Mouse (Mus musculus) MEL (cell line): ENCODE data around the gene Zfp42. TPM values are rescaled to one million over a fixed set of nuclear protein-coding genes. Genes with fewer than 3 reads are reported as not detected.

Source experiments
- DNase-seq: peaks from one replicate; pipeline ENCODE4 v3.0.0; 2011; ENCODE audit warnings: low read depth, low spot score
- H3K27ac ChIP-seq: 2 replicates; pipeline ENCODE4 v1.5.1; 2012; ENCODE audit warnings: low read depth, mild to moderate bottlenecking, control low read depth, low read length, moderate library complexity; ENCODE audit not compliant: control insufficient read depth
- H3K27me3 ChIP-seq, 2 experiments: fragments of 150-350 bp in 1 of 2; sonication (generic) in 1 of 2; 2 replicates each; pipeline ENCODE4 v1.6.1; 2012; ENCODE audit warnings: low read length in 2 of 2, mild to moderate bottlenecking in 2 of 2, improper control_type of control experiment in 1 of 2, moderate library complexity in 1 of 2; ENCODE audit not compliant: insufficient read depth in 2 of 2, control insufficient read depth in 1 of 2
- H3K36me3 ChIP-seq, 2 experiments: 2 replicates each; pipeline ENCODE4 v1.6.1; 2012 to 2014; ENCODE audit warnings: low read length in 2 of 2, improper control_type of control experiment in 1 of 2, inconsistent platforms in 1 of 2, mild to moderate bottlenecking in 1 of 2; ENCODE audit not compliant: insufficient read depth in 2 of 2, control insufficient read depth in 1 of 2
- H3K4me1 ChIP-seq, 2 experiments: fragments of 150-350 bp in 1 of 2; sonication (generic) in 1 of 2; 2 replicates each; pipeline ENCODE4 v1.6.1; 2012; ENCODE audit warnings: low read length in 2 of 2, improper control_type of control experiment in 1 of 2, mild to moderate bottlenecking in 1 of 2; ENCODE audit not compliant: insufficient read depth in 2 of 2, control insufficient read depth in 1 of 2
- H3K4me3 ChIP-seq, 2 experiments: fragments of 150-350 bp in 1 of 2; sonication (generic) in 1 of 2; 2 replicates each; pipeline ENCODE4 v1.5.1; 2012; ENCODE audit warnings: low read depth in 2 of 2, low read length in 2 of 2, mild to moderate bottlenecking in 2 of 2, moderate library complexity in 2 of 2, control low read depth in 1 of 2, improper control_type of control experiment in 1 of 2; ENCODE audit not compliant: control insufficient read depth in 1 of 2, insufficient read depth in 1 of 2
- H3K79me2 ChIP-seq: 2 replicates; pipeline ENCODE4 v1.6.1; 2012; ENCODE audit warnings: mild to moderate bottlenecking, low read length, moderate library complexity; ENCODE audit not compliant: control insufficient read depth, poor library complexity, insufficient read depth
- H3K9ac ChIP-seq: 2 replicates; pipeline ENCODE4 v1.6.1; 2012; ENCODE audit warnings: low read depth, mild to moderate bottlenecking, control low read depth, low read length, moderate library complexity; ENCODE audit not compliant: control insufficient read depth, poor library complexity, severe bottlenecking
- H3K9me3 ChIP-seq: fragments of 150-350 bp; sonication (generic); replicated peaks from 2 replicates; pipeline ENCODE4 v1.6.1; 2012; ENCODE audit warnings: mild to moderate bottlenecking, low read length, improper control_type of control experiment, moderate library complexity; ENCODE audit not compliant: insufficient read depth
- CHD1 ChIP-seq: IDR thresholded peaks from 2 replicates; pipeline ENCODE4 v1.6.1; 2012; ENCODE audit warnings: low read depth, mild to moderate bottlenecking, inconsistent platforms, low read length, improper control_type of control experiment
- CHD2 ChIP-seq: IDR thresholded peaks from 2 replicates; pipeline ENCODE4 v1.6.1; 2011; ENCODE audit warnings: low read length, improper control_type of control experiment
- CTCF ChIP-seq, 3 experiments: IDR thresholded peaks in 2 of 3; conservative IDR thresholded peaks in 1 of 3; 2 replicates each; pipeline ENCODE4 v1.5.1; 2011 to 2012; ENCODE audit warnings: low read length in 3 of 3, low read depth in 2 of 3, mild to moderate bottlenecking in 2 of 3, improper control_type of control experiment in 1 of 3, inconsistent platforms in 1 of 3, mixed read lengths in 1 of 3, moderate library complexity in 1 of 3; ENCODE audit not compliant: control insufficient read depth in 1 of 3, insufficient read depth in 1 of 3, poor library complexity in 1 of 3, severe bottlenecking in 1 of 3
- E2F4 ChIP-seq: IDR thresholded peaks from 2 replicates; pipeline ENCODE4 v1.6.1; 2011; ENCODE audit warnings: low read depth, low read length, improper control_type of control experiment, borderline replicate concordance
- ELF1 ChIP-seq: IDR thresholded peaks from 2 replicates; pipeline ENCODE4 v1.6.1; 2014; ENCODE audit warnings: low read depth, mild to moderate bottlenecking, inconsistent platforms, low read length, improper control_type of control experiment, moderate library complexity
- GABPA ChIP-seq: IDR thresholded peaks from 2 replicates; pipeline ENCODE4 v1.6.1; 2012; ENCODE audit warnings: low read depth, mild to moderate bottlenecking, inconsistent platforms, low read length, improper control_type of control experiment, moderate library complexity
- GATA1 ChIP-seq: IDR thresholded peaks from 2 replicates; pipeline ENCODE4 v1.6.1; 2011; ENCODE audit warnings: low read depth, low read length, improper control_type of control experiment
- HCFC1 ChIP-seq: IDR thresholded peaks from 2 replicates; pipeline ENCODE4 v1.6.1; 2012; ENCODE audit warnings: low read depth, mild to moderate bottlenecking, inconsistent platforms, low read length, improper control_type of control experiment, moderate library complexity
- JUND ChIP-seq: IDR thresholded peaks from 2 replicates; pipeline ENCODE4 v1.6.1; 2011; ENCODE audit warnings: low read depth, mild to moderate bottlenecking, improper control_type of control experiment, low read length
- KAT2A ChIP-seq: conservative IDR thresholded peaks from 2 replicates; pipeline ENCODE4 v1.6.1; 2012; ENCODE audit warnings: low read depth, low read length, improper control_type of control experiment, inconsistent platforms
- MAFK ChIP-seq: IDR thresholded peaks from 2 replicates; pipeline ENCODE4 v1.6.1; 2011; ENCODE audit warnings: low read depth, mild to moderate bottlenecking, low read length, improper control_type of control experiment, borderline replicate concordance
- MAX ChIP-seq: IDR thresholded peaks from 2 replicates; pipeline ENCODE4 v1.6.1; 2011; ENCODE audit warnings: low read length, improper control_type of control experiment
- MAZ ChIP-seq: IDR thresholded peaks from 2 replicates; pipeline ENCODE4 v1.6.1; 2012; ENCODE audit warnings: low read depth, mild to moderate bottlenecking, inconsistent platforms, low read length, improper control_type of control experiment
- MEF2A ChIP-seq: IDR thresholded peaks from 2 replicates; pipeline ENCODE4 v1.6.1; 2014; ENCODE audit warnings: low read depth, mild to moderate bottlenecking, inconsistent platforms, low read length, improper control_type of control experiment; ENCODE audit not compliant: poor library complexity, insufficient replicate concordance, severe bottlenecking; ENCODE audit errors: extremely low read depth
- MXI1 ChIP-seq: IDR thresholded peaks from 2 replicates; pipeline ENCODE4 v1.6.1; 2011; ENCODE audit warnings: mild to moderate bottlenecking, low read depth, low read length, improper control_type of control experiment
- MYB ChIP-seq: IDR thresholded peaks from 2 replicates; pipeline ENCODE4 v1.6.1; 2011; ENCODE audit warnings: mild to moderate bottlenecking, low read depth, low read length, improper control_type of control experiment
- NELFE ChIP-seq: IDR thresholded peaks from 2 replicates; pipeline ENCODE4 v1.6.1; 2011; ENCODE audit warnings: low read depth, low read length, improper control_type of control experiment
- NRF1 ChIP-seq: IDR thresholded peaks from 2 replicates; pipeline ENCODE4 v1.6.1; 2014; ENCODE audit warnings: low read depth, mild to moderate bottlenecking, inconsistent platforms, low read length, improper control_type of control experiment, moderate library complexity; ENCODE audit not compliant: poor library complexity, insufficient read depth, severe bottlenecking
- POLR2A ChIP-seq, 2 experiments: IDR thresholded peaks; 2 replicates each; pipeline ENCODE4 v1.6.1; 2011 to 2012; ENCODE audit warnings: low read length in 2 of 2, mild to moderate bottlenecking in 2 of 2, control low read depth in 1 of 2, improper control_type of control experiment in 1 of 2, low read depth in 1 of 2, moderate library complexity in 1 of 2; ENCODE audit not compliant: control insufficient read depth in 1 of 2, insufficient read depth in 1 of 2, poor library complexity in 1 of 2
- POLR2AphosphoS2 ChIP-seq: IDR thresholded peaks from 2 replicates; pipeline ENCODE4 v1.6.1; 2011; ENCODE audit warnings: low read length, improper control_type of control experiment
- POLR2AphosphoS5 ChIP-seq: IDR thresholded peaks from 2 replicates; pipeline ENCODE4 v1.6.1; 2012; ENCODE audit warnings: low read depth, borderline replicate concordance, mild to moderate bottlenecking, inconsistent platforms, low read length, moderate library complexity, mixed read lengths
- RAD21 ChIP-seq: IDR thresholded peaks from 2 replicates; pipeline ENCODE4 v1.6.1; 2011; ENCODE audit warnings: mild to moderate bottlenecking, low read depth, low read length, improper control_type of control experiment
- RCOR1 ChIP-seq: IDR thresholded peaks from 2 replicates; pipeline ENCODE4 v1.6.1; 2012; ENCODE audit warnings: low read depth, mild to moderate bottlenecking, inconsistent platforms, low read length, improper control_type of control experiment
- SIN3A ChIP-seq: IDR thresholded peaks from 2 replicates; pipeline ENCODE4 v1.6.1; 2012; ENCODE audit warnings: low read length, improper control_type of control experiment, inconsistent platforms
- SMC3 ChIP-seq: IDR thresholded peaks from 2 replicates; pipeline ENCODE4 v1.6.1; 2011; ENCODE audit warnings: low read depth, low read length, improper control_type of control experiment
- TAL1 ChIP-seq: IDR thresholded peaks from 2 replicates; pipeline ENCODE4 v1.6.1; 2012; ENCODE audit warnings: mild to moderate bottlenecking, inconsistent platforms, low read length, moderate library complexity, mixed read lengths
- TBP ChIP-seq: IDR thresholded peaks from 2 replicates; pipeline ENCODE4 v1.8.0; 2011; ENCODE audit warnings: low read depth, low read length, improper control_type of control experiment
- TCF12 ChIP-seq: IDR thresholded peaks from 2 replicates; pipeline ENCODE4 v1.6.1; 2014; ENCODE audit warnings: low read depth, mild to moderate bottlenecking, inconsistent platforms, low read length, improper control_type of control experiment, moderate library complexity
- UBTF ChIP-seq: IDR thresholded peaks from 2 replicates; pipeline ENCODE4 v1.6.1; 2012; ENCODE audit warnings: low read depth, mild to moderate bottlenecking, inconsistent platforms, low read length, improper control_type of control experiment, moderate library complexity, borderline replicate concordance; ENCODE audit not compliant: insufficient read depth
- USF1 ChIP-seq: IDR thresholded peaks from 2 replicates; pipeline ENCODE4 v1.6.1; 2014; ENCODE audit warnings: low read depth, mild to moderate bottlenecking, inconsistent platforms, low read length, improper control_type of control experiment, moderate library complexity
- ZC3H11A ChIP-seq: IDR thresholded peaks from 2 replicates; pipeline ENCODE4 v1.6.1; 2012; ENCODE audit warnings: low read depth, mild to moderate bottlenecking, inconsistent platforms, low read length, improper control_type of control experiment
- ZNF384 ChIP-seq: IDR thresholded peaks from 2 replicates; pipeline ENCODE4 v1.6.1; 2012; ENCODE audit warnings: low read depth, mild to moderate bottlenecking, inconsistent platforms, low read length, improper control_type of control experiment
- polyA plus RNA-seq, 2 experiments: library from polyadenylated mRNA; stranded (reverse) in 1 of 2; unstranded in 1 of 2; fragments of >175 nt in 1 of 2; fragments of >200 nt in 1 of 2; gene quantifications; 2 replicates each; pipeline versions ENCODE4 v1.2.1 to v1.2.4; 2012; ENCODE audit warnings: low replicate concordance in 2 of 2, low read depth in 1 of 2; ENCODE audit not compliant: insufficient read length in 2 of 2, insufficient read depth in 1 of 2, missing spikeins in 1 of 2
- total RNA-seq: library from RNA; depleted of rRNA; stranded (reverse); fragments of 300-350 nt; gene quantifications from 2 replicates; pipeline ENCODE4 v1.2.3, GENCODE M21; 2012

Gene Zfp42
- total and polyA plus RNA-seq, 3 experiments, result not detected

- Histone ChIP-seq H3K27me3 (no peaks in the 10 kb centered on the region), H3K9me3 (no peaks in the 10 kb centered on the region), H3K9ac (no peak overlapping the region), H3K36me3 (no peaks in the 10 kb centered on the region), H3K4me1 (no peaks in the 10 kb centered on the region), H3K79me2 (no peaks in the 10 kb centered on the region), H3K4me3 (no peak overlapping the region), H3K27ac (no peak overlapping the region)
- TF ChIP-seq TBP (no peak), SIN3A (no peak), E2F4 (no peak), MAFK (no peak), CHD1 (no peak), MXI1 (no peak), GATA1 (no peak), USF1 (no peak), GABPA (no peak), NELFE (no peak), MAZ (no peak), TAL1 (no peak), POLR2AphosphoS2 (no peak), RCOR1 (no peak), JUND (no peak), ZNF384 (no peak), UBTF (no peak)
- no peak for DNase-seq
Measured at GRCm38 (mm10) chr8:43338555-43338954, 31.8 kb upstream of the Zfp42 start.

DNA sequence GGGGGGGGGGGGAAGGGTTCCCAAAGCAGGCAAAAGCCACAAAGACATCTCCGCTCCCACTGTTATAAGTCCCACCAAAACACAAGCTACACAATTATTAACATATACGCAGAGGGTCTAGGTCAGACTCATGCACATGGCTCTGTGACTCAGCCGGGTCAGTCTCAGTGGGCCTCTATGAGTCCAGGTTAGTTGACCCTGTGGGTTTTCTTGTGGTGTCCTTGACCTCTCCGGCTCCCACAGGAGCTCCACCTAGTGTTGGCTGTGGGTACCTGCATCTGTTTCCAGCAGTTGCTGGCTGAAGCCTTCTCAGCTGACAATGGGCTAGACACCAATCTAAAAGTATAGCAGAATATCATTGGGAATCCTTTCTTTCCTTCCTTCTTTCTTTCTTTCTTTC lies 26.7 kb upstream of the Zfp42 start:
- Histone ChIP-seq H3K4me1 (no peaks in the 10 kb centered on the region), H3K9ac (no peak overlapping the region), H3K36me3 (no peaks in the 10 kb centered on the region), H3K9me3 (no peaks in the 10 kb centered on the region), H3K79me2 (no peaks in the 10 kb centered on the region), H3K4me3 (no peak overlapping the region), H3K27me3 (no peaks in the 10 kb centered on the region), H3K27ac (no peak overlapping the region)
- TF ChIP-seq POLR2AphosphoS5, result no peak
- TF ChIP-seq TCF12, result no peak
- no peak for TF ChIP-seq SIN3A
- no peak for TF ChIP-seq ZNF384
- TF ChIP-seq MAX, result no peak
- TF ChIP-seq NRF1, result no peak
- TF ChIP-seq SMC3, result peak; percentile 27; the same call in 1 of the 2 replicates
- no peak for TF ChIP-seq POLR2AphosphoS2
- no peak for TF ChIP-seq ELF1
- TF ChIP-seq CHD2, result no peak
- no peak for TF ChIP-seq HCFC1
- no peak for TF ChIP-seq KAT2A
- peak; percentile 20 to 52 (median 37); a peak in 5 of 6 replicates for TF ChIP-seq CTCF (IDR thresholded peaks at IDR 0.05 in 2 of 3, conservative IDR thresholded peaks at IDR 0.05 in 1 of 3; ENCODE audit: control insufficient read depth in 1 of 3, insufficient read depth in 1 of 3, low read depth in 2 of 3, low read length in 3 of 3, poor library complexity in 1 of 3, severe bottlenecking in 1 of 3)
- TF ChIP-seq TAL1, result no peak
- no peak for TF ChIP-seq GABPA
- no peak for TF ChIP-seq MEF2A
- TF ChIP-seq E2F4, result no peak
- no peak for TF ChIP-seq ZC3H11A
- TF ChIP-seq MAZ, result no peak
- TF ChIP-seq USF1, result no peak
- TF ChIP-seq MYB, result no peak
- peak; percentile 1; the same call in 1 of the 2 replicates for TF ChIP-seq RAD21
- TF ChIP-seq POLR2A (IDR thresholded peaks at IDR 0.05; ENCODE audit: control insufficient read depth in 1 of 2, insufficient read depth in 1 of 2, low read depth in 1 of 2, low read length in 2 of 2, poor library complexity in 1 of 2), result no peak
- peak; percentile 12 for DNase-seq
